Mouse (Mus musculus) retina, adult 2 months (tissue): ENCODE data around the gene Hibch.

Experiments
- DNase-seq: peaks from one replicate; pipeline ENCODE4 v3.0.0-alpha.2; 2012; ENCODE audit warnings: low read depth, low spot score

Gene Hibch

GRCm38 (mm10) chr1:52844782-52845665 lies at the start of gene Hibch:
TSS of gene Hibch (plus strand) at chr1:52844929.
- DNase-seq = peak; percentile 95

- no peak for DNase-seq
These were observed 48.8 kb upstream of the Hibch start for GRCm38 (mm10) chr1:52795927-52796326.

GRCm38 (mm10) chr1:52799056-52799726 lies 45.5 kb upstream of the Hibch start:
- DNase-seq = no peak

- no peak for DNase-seq
These were observed 45.0 kb upstream of the Hibch start for GRCm38 (mm10) chr1:52799772-52800171.

GRCm38 (mm10) chr1:52800340-52800740 lies 44.4 kb upstream of the Hibch start:
- no peak for DNase-seq

GRCm38 (mm10) chr1:52801651-52802050 lies 43.1 kb upstream of the Hibch start:
- no peak for DNase-seq

- DNase-seq = no peak
These were observed 42.2 kb upstream of the Hibch start for GRCm38 (mm10) chr1:52802406-52802975.

GRCm38 (mm10) chr1:52805041-52805440 lies 39.7 kb upstream of the Hibch start:
- no peak for DNase-seq

- no peak for DNase-seq
These were observed 36.3 kb upstream of the Hibch start for GRCm38 (mm10) chr1:52808456-52808855.

GRCm38 (mm10) chr1:52816232-52816891 lies 28.4 kb upstream of the Hibch start:
- no peak for DNase-seq

GRCm38 (mm10) chr1:52816910-52817812 lies 27.6 kb upstream of the Hibch start, which contains the start of gene Inpp1:
TSS of gene Inpp1 (minus strand) at chr1:52817688.
- DNase-seq = peak; percentile 68

GRCm38 (mm10) chr1:52817813-52818147 lies 26.9 kb upstream of the Hibch start:
- DNase-seq = no peak

GRCm38 (mm10) chr1:52839099-52839498 lies 5.6 kb upstream of the Hibch start:
- DNase-seq = no peak

- DNase-seq = no peak
These were observed 375 bp upstream of the Hibch start for GRCm38 (mm10) chr1:52844354-52844753.

- DNase-seq = no peak
These were observed 1.8 kb downstream of the Hibch start for GRCm38 (mm10) chr1:52846556-52846955.

- no peak for DNase-seq
These were observed 4.7 kb downstream of the Hibch start for GRCm38 (mm10) chr1:52849422-52849821.

- DNase-seq = peak; percentile 30
These were observed 9.3 kb downstream of the Hibch start for GRCm38 (mm10) chr1:52854029-52854428.

GRCm38 (mm10) chr1:52855904-52856601 lies 11.3 kb downstream of the Hibch start:
- DNase-seq = no peak

- no peak for DNase-seq
These were observed 19.5 kb downstream of the Hibch start for GRCm38 (mm10) chr1:52864220-52864619.

GRCm38 (mm10) chr1:52866007-52866406 lies 21.3 kb downstream of the Hibch start:
- DNase-seq = no peak
